Mouse (Mus musculus) T-helper 17 cell (primary cell): ENCODE measurements at regions not wholly inside any gene's neighbourhood (a gene's known extent, or its start where the extent isn't known, plus 50 kb on each side); places are given as distances from the start of the nearest gene placed in this dataset.

Experiments used
- in situ Hi-C, 2 experiments: fragments of 300-600 bp; cut with MboI, MseI; formaldehyde crosslinking; loops; 1 replicate in 1 of 2; 2 replicates in 1 of 2; pipeline ENCODE4 v1.15.1; 2025; ENCODE audit warnings: high pct_unique_total_duplicates in 2 of 2

DNA sequence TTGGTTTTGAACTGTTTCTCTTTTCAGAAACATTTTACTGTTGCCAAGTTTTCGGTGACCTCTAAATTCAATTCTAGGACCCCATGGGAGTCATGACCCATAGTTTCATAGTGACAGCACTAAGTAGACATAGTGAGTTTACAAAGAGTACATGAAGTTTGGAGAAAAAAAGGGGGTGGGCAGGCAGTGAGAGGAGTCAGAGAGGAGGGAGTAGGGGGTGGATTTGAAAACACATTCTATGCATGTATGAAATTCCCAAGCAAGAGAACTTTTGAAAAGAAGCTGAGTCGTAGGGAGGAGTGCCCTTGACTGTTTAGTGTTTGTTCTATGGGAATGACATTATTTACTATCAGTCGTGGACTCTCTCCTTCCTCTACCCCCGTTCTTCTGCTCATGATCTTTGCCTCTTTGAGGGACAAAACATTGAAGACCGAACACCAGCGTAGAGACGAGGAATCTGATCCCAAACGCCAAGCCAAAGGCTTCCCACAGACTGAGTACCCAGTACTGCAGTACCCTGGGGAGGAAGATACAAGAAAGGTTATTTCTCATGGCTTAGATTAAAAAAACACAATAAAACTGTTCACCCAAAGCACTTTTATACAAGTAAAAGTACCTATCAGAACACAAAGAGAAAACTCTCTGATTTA, 229.1 kb upstream of the Map3k1 start:
- in situ Hi-C loops, result no loop called here

DNA sequence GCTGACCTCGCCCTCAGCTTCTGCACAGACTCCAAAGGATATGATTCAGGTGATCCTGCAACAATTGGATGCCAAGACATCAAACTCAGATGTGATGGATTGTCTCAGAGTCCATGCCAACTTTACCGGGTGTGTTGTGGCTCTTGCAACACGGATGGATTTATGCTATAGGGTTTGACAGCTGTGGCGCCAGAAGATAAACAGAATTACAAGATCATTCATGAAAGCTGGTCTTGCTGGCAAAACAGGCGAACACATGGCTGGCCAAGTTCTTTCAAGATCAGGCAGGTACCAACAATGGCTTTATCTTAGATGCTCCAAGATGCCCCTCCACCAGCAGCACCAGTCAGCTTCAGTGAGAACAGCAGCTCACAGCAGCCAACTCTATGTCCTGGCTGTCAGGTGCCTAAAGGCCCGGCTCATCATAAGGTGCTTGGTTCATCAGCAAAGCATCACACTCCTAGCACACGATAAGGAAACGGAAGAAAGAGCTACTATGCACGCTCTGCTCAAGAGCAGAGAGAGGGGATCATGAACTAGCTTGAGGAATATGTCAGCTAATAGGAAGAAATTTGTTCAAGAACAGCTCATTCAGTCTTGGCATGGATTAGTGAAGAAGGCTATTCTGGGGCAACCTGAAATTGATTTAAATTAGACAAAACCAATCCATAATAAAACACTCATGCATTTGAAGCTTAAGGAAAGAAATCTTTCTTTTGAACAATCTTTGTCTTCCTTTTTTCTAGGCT, 229.9 kb upstream of the Map3k1 start:
- in situ Hi-C loops, result no loop called here

DNA sequence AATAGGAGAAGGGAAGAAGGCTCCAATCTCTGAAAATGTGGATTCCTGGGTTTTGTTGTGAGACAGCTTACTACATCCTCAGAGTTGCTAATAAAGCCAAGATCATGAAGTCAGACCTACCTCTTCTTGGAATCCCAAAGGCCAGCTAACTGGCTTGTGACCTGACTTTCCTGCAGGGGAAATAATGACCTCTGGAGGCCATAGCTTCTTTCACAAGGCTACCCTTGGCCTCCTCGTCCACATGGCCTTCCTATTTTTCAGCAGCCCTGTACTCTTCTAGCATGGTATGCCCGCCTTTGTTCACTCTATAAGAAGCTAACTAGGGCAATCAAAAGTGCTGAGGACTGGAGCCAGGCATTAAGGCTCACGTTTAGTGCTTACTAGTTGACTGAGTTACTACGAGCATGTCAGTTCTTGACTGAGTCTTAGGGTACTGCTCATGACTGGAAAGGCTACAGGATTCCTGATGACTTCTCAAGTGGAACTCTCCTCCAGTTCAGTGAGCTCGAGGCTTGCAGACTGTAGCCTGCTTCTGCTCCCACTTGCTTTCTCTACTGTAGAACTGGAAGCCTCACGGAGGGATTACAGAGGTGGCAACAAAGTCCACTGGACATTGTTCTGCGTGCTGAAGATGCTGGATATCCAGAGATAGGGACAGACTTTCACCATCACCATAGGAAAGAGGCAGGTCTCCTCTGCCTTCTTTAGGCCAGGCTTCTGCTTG, 230.8 kb upstream of the Map3k1 start:
- in situ Hi-C loops, result loop anchor here in 1 of 2 experiments (5.0 kb wide), 1 partner anchor 1957 kb away; no protein-coding TSS in a partner anchor

DNA sequence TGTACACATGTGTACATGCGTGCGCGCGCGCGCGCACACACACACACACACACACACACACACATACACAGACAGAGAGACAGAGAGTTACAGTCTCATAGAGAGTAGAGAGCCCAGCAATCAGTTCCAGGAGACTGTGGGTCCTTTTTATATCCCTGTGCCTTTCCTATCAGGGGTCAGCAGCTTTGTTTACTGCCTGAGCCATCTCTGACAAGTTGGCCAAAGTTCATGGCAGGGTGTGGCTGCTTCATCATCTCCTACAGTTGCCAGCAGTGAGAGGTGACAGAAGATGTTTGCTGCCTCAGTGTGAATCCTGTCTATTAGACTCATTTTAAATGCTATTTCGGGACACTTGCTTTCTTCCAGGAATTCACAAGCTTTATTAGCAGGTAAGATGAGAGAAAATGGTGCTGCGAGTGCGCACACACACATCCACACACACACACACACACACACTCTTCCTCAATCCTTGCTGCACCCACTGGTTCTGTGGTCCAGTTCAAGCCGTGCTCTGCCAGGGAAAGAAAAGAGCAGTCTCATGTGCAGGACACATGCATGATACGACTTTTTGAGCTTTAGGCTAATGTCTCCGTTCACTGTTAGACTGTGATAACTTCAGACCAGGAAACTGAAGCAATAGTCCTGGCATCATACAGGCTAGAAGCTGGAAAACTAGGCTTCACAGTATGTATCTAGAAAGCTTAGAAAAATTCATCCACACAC, 234.9 kb upstream of the Map3k1 start:
- in situ Hi-C loops, result loop anchor here in 1 of 2 experiments (5.0 kb wide), 1 partner anchor 1961 kb away; no protein-coding TSS in a partner anchor

DNA sequence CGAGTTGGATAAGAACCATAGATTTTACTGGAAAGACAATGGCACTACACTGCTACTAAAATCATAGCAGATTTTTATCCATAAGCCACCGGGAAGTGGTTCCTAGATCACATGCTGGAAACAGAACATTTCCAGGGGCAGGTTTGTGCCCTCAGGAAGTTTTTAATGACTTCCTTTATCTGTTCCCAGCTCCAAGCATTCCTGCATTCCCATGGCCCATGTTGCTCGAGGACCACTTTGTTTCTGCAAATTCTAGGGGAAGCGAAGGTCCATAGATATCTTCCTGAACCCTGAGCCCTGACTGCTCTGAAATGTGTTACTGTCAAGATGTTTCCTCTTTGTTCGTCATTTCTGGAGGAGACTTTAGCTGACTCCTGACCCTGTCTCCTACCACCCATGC, 235.6 kb upstream of the Map3k1 start:
- in situ Hi-C loops, result loop anchor here in 1 of 2 experiments (5.0 kb wide), 1 partner anchor 1962 kb away; no protein-coding TSS in a partner anchor

GRCm38 (mm10) chr13:112046247-112047211, 237.7 kb upstream of the Map3k1 start:
- in situ Hi-C loops, result no loop called here

DNA sequence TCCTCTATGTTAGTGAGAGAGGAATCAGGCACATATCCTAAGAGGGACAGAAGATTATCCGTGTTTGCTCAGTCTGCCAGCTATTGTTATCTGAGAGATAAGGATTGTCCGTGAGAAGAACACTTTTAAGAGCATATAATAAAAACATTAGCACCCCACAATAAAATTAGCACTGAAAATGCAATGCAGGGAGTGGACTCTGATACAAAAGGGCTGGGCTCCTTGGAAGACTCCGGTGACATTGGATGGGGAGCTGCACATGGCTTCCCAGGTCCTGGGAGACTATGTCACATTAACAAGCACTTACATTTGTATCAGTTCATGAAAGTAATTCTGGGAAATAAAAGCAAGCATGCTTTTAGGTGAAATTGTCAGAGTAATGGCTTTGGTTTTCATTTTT, 238.6 kb upstream of the Map3k1 start:
- in situ Hi-C loops, result no loop called here

DNA sequence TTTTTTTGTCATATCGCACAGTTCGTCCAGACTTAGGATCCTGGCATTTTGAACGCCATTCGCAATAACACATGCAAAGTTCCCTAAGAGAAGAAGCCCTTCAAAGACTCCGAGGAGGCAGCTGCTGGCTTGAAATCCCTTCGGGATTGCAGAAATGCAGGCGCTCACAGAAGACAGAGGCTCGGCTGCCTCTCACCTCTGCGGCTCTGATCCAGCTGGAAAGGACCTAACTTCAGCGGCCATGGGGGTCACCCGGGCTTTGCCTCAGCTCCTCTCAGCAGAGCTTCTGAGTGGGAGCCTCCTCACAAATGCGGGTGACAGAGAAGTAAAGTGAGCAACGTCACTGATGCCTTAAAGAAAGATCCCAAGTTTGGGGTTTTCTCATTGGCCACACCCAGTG, 239.1 kb upstream of the Map3k1 start:
- in situ Hi-C loops, result no loop called here

GRCm38 (mm10) chr13:112048327-112048726, 239.5 kb upstream of the Map3k1 start:
- in situ Hi-C loops, result no loop called here

DNA sequence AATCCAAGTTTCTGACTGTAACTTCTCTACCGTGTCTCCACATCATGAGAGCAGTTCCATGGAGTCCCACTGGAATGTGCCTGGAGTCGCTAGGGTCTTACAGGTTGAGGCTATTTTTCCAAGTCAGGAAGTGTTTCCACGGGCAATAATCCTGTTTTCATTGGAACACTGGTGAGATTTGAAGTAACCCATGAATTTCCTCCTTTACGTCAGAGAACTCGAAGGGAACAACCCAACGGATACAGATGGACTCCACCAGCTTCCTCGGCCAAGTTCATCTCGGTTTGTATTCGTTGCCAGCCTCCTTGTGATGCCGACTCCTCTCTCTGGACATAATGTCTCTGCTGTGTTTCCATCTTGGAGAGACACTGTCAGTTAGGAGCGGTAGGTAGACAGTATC, 237.4 kb upstream of the Ankrd55 start:
- in situ Hi-C loops, result no loop called here

DNA sequence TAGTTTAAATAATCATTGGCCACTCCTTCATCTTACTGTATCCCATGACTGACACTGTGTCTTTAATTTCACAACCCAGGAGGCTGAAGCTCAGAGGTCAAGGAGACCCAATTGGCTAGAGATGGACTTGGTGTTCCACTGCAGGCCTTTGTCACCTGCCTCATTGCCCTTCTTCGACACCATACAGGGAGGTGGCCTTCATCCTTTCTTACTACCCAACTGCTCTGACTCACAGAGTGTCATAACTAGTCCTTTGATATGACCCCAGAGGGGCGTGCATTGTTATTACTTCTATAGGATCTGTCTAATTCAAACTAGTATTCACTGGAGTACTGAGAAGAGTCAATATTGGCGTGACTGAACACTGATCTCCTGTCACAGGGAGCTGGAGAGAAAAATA, 236.2 kb upstream of the Ankrd55 start:
- in situ Hi-C loops, result no loop called here

DNA sequence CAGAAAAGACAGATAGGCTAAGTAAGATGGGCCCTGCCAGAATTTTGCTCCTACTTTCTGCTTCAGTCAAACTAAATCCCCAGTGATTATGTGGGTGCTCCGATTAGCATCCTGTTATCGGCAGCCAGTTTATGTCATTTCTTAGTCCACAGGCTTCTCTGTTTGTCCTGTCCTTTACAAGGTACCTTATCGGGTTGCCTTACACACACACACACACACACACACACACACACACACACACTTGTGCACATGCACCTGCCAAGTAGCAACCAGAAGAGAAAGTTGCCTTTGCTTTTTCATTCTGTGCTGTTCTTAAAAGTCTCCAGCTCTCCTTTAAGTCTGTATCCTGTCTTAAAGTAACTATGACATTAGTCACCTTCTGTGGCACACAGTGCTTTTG, 235.8 kb upstream of the Ankrd55 start:
- in situ Hi-C loops, result no loop called here

- in situ Hi-C loops, result no loop called here
Measured at GRCm38 (mm10) chr13:112054879-112055371, 233.3 kb upstream of the Ankrd55 start.

DNA sequence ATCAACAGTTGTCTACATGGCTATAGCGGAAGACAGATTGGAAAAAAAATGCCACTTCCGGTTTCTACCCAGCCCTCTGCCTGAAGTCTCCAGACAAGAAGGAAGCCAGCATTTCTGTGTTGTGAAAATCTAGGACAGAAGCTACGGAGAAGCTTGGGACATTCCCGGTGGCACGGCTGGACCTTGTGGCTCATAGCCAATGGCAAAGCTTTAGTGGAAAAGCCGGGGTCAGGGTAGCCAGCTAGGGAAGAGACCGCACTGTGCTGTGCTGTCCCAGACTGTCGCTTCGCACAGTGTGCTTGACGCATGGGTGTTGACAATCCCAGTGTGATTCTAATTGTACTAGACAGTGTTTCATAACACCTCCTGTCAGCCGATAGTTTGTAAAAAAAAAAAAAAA, 230.0 kb upstream of the Ankrd55 start:
- in situ Hi-C loops, result no loop called here

GRCm38 (mm10) chr13:112058771-112059170, 229.5 kb upstream of the Ankrd55 start:
- in situ Hi-C loops, result no loop called here

DNA sequence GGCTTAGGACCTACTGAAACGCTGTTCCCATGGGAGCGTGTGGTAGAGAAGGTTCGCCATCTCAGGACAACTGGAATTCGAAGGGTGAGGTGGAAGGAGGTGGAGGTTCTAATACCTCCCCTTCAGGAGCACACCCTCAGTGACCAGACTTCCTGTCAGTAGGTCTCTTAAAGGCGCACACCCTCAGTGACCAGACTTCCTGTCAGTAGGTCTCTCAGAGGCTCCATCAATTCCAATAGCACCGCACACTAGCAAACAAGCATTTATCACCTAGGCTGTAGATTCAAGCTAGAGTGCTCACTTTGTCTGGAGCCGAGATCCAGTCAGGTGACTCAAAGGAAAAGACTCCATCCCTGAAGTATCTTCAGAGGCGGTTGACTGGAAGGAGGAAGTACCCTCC, 226.2 kb upstream of the Ankrd55 start:
- in situ Hi-C loops, result no loop called here

GRCm38 (mm10) chr13:112063409-112064111, 224.7 kb upstream of the Ankrd55 start:
- in situ Hi-C loops, result no loop called here

DNA sequence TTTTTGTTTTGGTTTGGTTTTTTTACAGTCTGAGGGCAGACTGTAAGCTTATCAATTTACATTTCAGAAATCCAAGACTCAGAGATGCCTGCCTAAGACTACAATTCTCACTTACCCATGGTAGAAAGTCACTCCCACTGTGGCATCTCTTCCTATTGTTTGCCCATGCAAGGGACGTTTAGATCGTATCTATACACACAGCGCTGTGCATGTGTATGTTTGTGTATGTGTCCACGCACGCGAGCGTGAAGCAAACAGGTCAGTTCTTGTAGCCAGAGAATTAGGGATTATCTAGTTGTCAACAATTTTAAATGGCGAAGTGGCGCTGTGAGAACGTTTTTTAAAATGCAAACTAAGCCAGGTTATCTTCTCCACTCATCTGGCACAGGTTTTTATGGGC, 223.6 kb upstream of the Ankrd55 start:
- in situ Hi-C loops, result loop anchor here in 1 of 2 experiments (5.0 kb wide), 1 partner anchor 87 kb away; no protein-coding TSS in a partner anchor

GRCm38 (mm10) chr13:112067066-112067847, 221.0 kb upstream of the Ankrd55 start:
- in situ Hi-C loops, result loop anchor here in 1 of 2 experiments (5.0 kb wide), 1 partner anchor 90 kb away; no protein-coding TSS in a partner anchor
